Mouse (Mus musculus): Measurements from ENCODE around the gene Vps35l. TPM values are rescaled to one million over a fixed set of nuclear protein-coding genes. Genes with fewer than 3 reads are reported as not detected.

Vps35l gene
- 10 to 100 TPM; 50.7 to 51.1 TPM for total RNA-seq (2021)
- long read RNA-seq, experiment 1, full-length matches to known transcripts = 58 of 65 reads
- long read RNA-seq, experiment 1, partial matches to known transcripts = 2 of 65 reads
- long read RNA-seq, experiment 1, other reads (novel, unspliced or antisense) = 5 of 65 reads
- long read RNA-seq, experiment 2, full-length matches to known transcripts = 146 of 188 reads
- long read RNA-seq, experiment 2, partial matches to known transcripts = 30 of 188 reads
- long read RNA-seq, experiment 2, other reads (novel, unspliced or antisense) = 12 of 188 reads

GRCm38 (mm10) chr7:118739975-118740531 is at the start of gene Vps35l:
Gene Vps35l, plus strand, starts transcription at chr7:118740226.
- peak; percentile 67 to 75 for DNase-seq (ENCODE audit: low spot score in 2 of 2)

- DNase-seq (ENCODE audit: low spot score in 2 of 2) = no peak
Observed at GRCm38 (mm10) chr7:118691287-118691686, 48.7 kb upstream of the Vps35l start.

- DNase-seq (ENCODE audit: low spot score in 2 of 2) = no peak
Observed at GRCm38 (mm10) chr7:118696146-118696545, 43.9 kb upstream of the Vps35l start.

- no peak for DNase-seq (ENCODE audit: low spot score in 2 of 2)
Observed at GRCm38 (mm10) chr7:118697168-118697567, 42.9 kb upstream of the Vps35l start.

- DNase-seq (ENCODE audit: low spot score in 2 of 2) = no peak
Observed at GRCm38 (mm10) chr7:118698882-118699281, 41.1 kb upstream of the Vps35l start.

GRCm38 (mm10) chr7:118703144-118703561 is 36.9 kb upstream of the Vps35l start:
- no peak for DNase-seq (ENCODE audit: low spot score in 2 of 2)

- no peak for DNase-seq (ENCODE audit: low spot score in 2 of 2)
Observed at GRCm38 (mm10) chr7:118704001-118704850, 35.8 kb upstream of the Vps35l start.

- peak; percentile 87 to 90 for DNase-seq (ENCODE audit: low spot score in 2 of 2)
Observed at GRCm38 (mm10) chr7:118705101-118705961, 34.7 kb upstream of the Vps35l start, which contains the start of gene Gde1. Gene Gde1, minus strand, starts transcription at chr7:118705778.

GRCm38 (mm10) chr7:118706051-118706450 is 34.0 kb upstream of the Vps35l start:
- DNase-seq (ENCODE audit: low spot score in 2 of 2) = no peak

GRCm38 (mm10) chr7:118706488-118706887 is 33.5 kb upstream of the Vps35l start:
- no peak for DNase-seq (ENCODE audit: low spot score in 2 of 2)

GRCm38 (mm10) chr7:118707216-118707615 is 32.8 kb upstream of the Vps35l start:
- no peak for DNase-seq (ENCODE audit: low spot score in 2 of 2)

GRCm38 (mm10) chr7:118708002-118708401 is 32.0 kb upstream of the Vps35l start:
- DNase-seq (ENCODE audit: low spot score in 2 of 2) = no peak

- no peak for DNase-seq (ENCODE audit: low spot score in 2 of 2)
Observed at GRCm38 (mm10) chr7:118710776-118711175, 29.2 kb upstream of the Vps35l start.

GRCm38 (mm10) chr7:118712228-118713173 is 27.5 kb upstream of the Vps35l start, which contains the start of gene Ccp110:
Gene Ccp110, plus strand, starts transcription at chr7:118712552.
- DNase-seq (ENCODE audit: low spot score in 2 of 2) = peak; percentile 79 to 81

- no peak for DNase-seq (ENCODE audit: low spot score in 2 of 2)
Observed at GRCm38 (mm10) chr7:118714873-118715272, 25.2 kb upstream of the Vps35l start.

- no peak for DNase-seq (ENCODE audit: low spot score in 2 of 2)
Observed at GRCm38 (mm10) chr7:118718066-118718465, 22.0 kb upstream of the Vps35l start.

GRCm38 (mm10) chr7:118723927-118724326 is 16.1 kb upstream of the Vps35l start:
- DNase-seq (ENCODE audit: low spot score in 2 of 2) = no peak

- DNase-seq (ENCODE audit: low spot score in 2 of 2) = no peak
Observed at GRCm38 (mm10) chr7:118725459-118725858, 14.6 kb upstream of the Vps35l start.

- DNase-seq (ENCODE audit: low spot score in 2 of 2) = no peak
Observed at GRCm38 (mm10) chr7:118728846-118729587, 11.0 kb upstream of the Vps35l start.
